Mouse (Mus musculus) T-helper 17 cell (primary cell): Measurements from ENCODE around the gene AC131692.1.
"Not testable (repeated sequence)": the region's sequence is repeated elsewhere in the genome, so short reads cannot be mapped to it uniquely, and the experiment has no call there.

Experiments
- in situ Hi-C, 2 experiments: fragments of 300-600 bp; cut with MboI, MseI; formaldehyde crosslinking; loops; 1 replicate in 1 of 2; 2 replicates in 1 of 2; pipeline ENCODE4 v1.15.1; 2025; ENCODE audit warnings: high pct_unique_total_duplicates in 2 of 2

AC131692.1 gene

GRCm38 (mm10) chr19:6117346-6117985, 23.2 kb downstream of the AC131692.1 start:
- in situ Hi-C loops = no loop called here

GRCm38 (mm10) chr19:6117986-6118676, 23.9 kb downstream of the AC131692.1 start, which contains the start of gene Sac3d1:
Gene Sac3d1 (minus strand): TSS chr19:6118650.
- in situ Hi-C loops = no loop called here

- in situ Hi-C loops = no loop called here
Observed at GRCm38 (mm10) chr19:6118677-6119185, 24.5 kb downstream of the AC131692.1 start.

GRCm38 (mm10) chr19:6121761-6122160, 27.5 kb downstream of the AC131692.1 start:
- in situ Hi-C loops = no loop called here

GRCm38 (mm10) chr19:6123330-6123729, 29.1 kb downstream of the AC131692.1 start:
- in situ Hi-C loops = no loop called here

- in situ Hi-C loops = no loop called here
Observed at GRCm38 (mm10) chr19:6124898-6125297, 30.7 kb downstream of the AC131692.1 start.

GRCm38 (mm10) chr19:6126289-6126688, 32.1 kb downstream of the AC131692.1 start:
- in situ Hi-C loops = no loop called here

GRCm38 (mm10) chr19:6126789-6127580, 32.8 kb downstream of the AC131692.1 start:
- in situ Hi-C loops = no loop called here

- in situ Hi-C loops = no loop called here
Observed at GRCm38 (mm10) chr19:6127760-6128341, 33.6 kb downstream of the AC131692.1 start, which contains the start of gene Snx15. Gene Snx15 (minus strand): TSS chr19:6128304.

GRCm38 (mm10) chr19:6130414-6131128, 36.4 kb downstream of the AC131692.1 start:
- in situ Hi-C loops = not testable (repeated sequence)

- in situ Hi-C loops = no loop called here
Observed at GRCm38 (mm10) chr19:6132171-6132827, 38.1 kb downstream of the AC131692.1 start.

- in situ Hi-C loops = not testable (repeated sequence)
Observed at GRCm38 (mm10) chr19:6133197-6133596, 39.0 kb downstream of the AC131692.1 start.

GRCm38 (mm10) chr19:6136397-6136796, 42.2 kb downstream of the AC131692.1 start:
- in situ Hi-C loops = loop anchor here in 1 of 2 experiments (5.0 kb wide), 1 partner anchor 196 kb away; the partner anchor contains the start of gene Men1

GRCm38 (mm10) chr19:6139701-6140100, 45.5 kb downstream of the AC131692.1 start:
- in situ Hi-C loops = loop anchor here in 1 of 2 experiments (5.0 kb wide), 1 partner anchor 193 kb away; the partner anchor contains the start of gene Men1

- in situ Hi-C loops = no loop called here
Observed at GRCm38 (mm10) chr19:6140374-6140677, 46.1 kb downstream of the AC131692.1 start.

- in situ Hi-C loops = no loop called here
Observed at GRCm38 (mm10) chr19:6140678-6141393, 46.6 kb downstream of the AC131692.1 start, which contains the start of gene Batf2. Gene Batf2 (plus strand): TSS chr19:6140983.

- in situ Hi-C loops = no loop called here
Observed at GRCm38 (mm10) chr19:6141394-6141749, 47.2 kb downstream of the AC131692.1 start, which contains the start of gene Arl2. Gene Arl2 (minus strand): TSS chr19:6141548.

GRCm38 (mm10) chr19:6144842-6145241, 50.6 kb downstream of the AC131692.1 start:
- in situ Hi-C loops = no loop called here
